Mouse (Mus musculus) ES-E14 (cell line): ENCODE data around the gene Il21r.

Experiments
- CHD2 ChIP-seq: IDR thresholded peaks from 2 replicates; pipeline ENCODE4 v1.6.1; 2014; ENCODE audit warnings: mild to moderate bottlenecking, low read depth, low read length, inconsistent platforms
- HCFC1 ChIP-seq: IDR thresholded peaks from 2 replicates; pipeline ENCODE4 v1.6.1; 2012; ENCODE audit warnings: low read length, inconsistent platforms, borderline replicate concordance; ENCODE audit not compliant: insufficient read depth
- MAFK ChIP-seq: IDR thresholded peaks from 2 replicates; pipeline ENCODE4 v1.6.1; 2014; ENCODE audit warnings: mild to moderate bottlenecking, low read depth, low read length, inconsistent platforms; ENCODE audit not compliant: insufficient read depth
- ZC3H11A ChIP-seq: IDR thresholded peaks from 2 replicates; pipeline ENCODE4 v1.6.1; 2012; ENCODE audit warnings: low read depth, mild to moderate bottlenecking, inconsistent platforms, low read length, borderline replicate concordance
- ZNF384 ChIP-seq: IDR thresholded peaks from 2 replicates; pipeline ENCODE4 v1.6.1; 2012; ENCODE audit warnings: low read depth, low read length, inconsistent platforms

DNA sequence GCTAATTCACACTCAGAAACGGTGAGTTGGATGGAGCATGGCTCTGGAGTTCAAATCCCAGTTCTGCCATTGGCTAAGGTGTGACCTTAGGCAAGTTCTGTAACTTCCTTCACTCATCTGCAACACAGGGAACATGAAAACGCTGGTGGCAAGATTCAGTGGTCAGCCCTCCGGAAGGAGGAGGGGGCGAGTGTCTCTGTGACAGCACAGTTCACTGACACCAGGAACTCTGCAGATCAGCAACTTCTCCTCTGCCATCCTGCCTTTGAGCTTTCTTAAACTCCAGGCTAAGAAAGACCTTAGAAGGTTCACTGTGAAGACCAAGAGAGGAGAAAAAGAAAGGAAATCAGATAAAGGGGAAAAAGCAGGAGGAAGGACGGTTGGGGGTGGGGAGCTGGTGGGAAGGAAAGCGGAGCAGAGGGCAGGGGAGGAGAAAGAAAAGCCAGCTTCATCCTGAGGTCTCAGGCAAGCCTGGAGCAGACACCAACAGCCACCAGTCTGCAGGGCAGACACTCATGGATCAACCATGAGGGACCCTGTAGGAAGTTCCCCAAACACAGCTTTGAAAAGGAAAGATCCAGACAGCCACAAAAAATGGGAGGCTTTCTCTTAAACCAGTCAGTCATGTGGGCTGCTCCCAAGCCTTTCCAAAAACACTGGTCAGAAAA, 2.5 kb upstream of the Il21r start:
- no peak for TF ChIP-seq ZC3H11A
- no peak for TF ChIP-seq HCFC1
- TF ChIP-seq CHD2, result no peak
- no peak for TF ChIP-seq MAFK
- no peak for TF ChIP-seq ZNF384
